Mouse (Mus musculus) leukemia stem cell, adult 10-12 weeks (primary cell): ENCODE data around the gene Tuba1b. TPM values are rescaled to one million over a fixed set of nuclear protein-coding genes. Genes with fewer than 3 reads are reported as not detected.

Experiments
- polyA plus RNA-seq: library from polyadenylated mRNA; stranded (reverse); fragments of >175 nt; gene quantifications from 2 replicates; pipeline ENCODE4 v1.2.3, GENCODE M21; 2012; ENCODE audit warnings: low replicate concordance

Gene Tuba1b
- polyA plus RNA-seq: 329 and 729 TPM in 2 replicates

DNA sequence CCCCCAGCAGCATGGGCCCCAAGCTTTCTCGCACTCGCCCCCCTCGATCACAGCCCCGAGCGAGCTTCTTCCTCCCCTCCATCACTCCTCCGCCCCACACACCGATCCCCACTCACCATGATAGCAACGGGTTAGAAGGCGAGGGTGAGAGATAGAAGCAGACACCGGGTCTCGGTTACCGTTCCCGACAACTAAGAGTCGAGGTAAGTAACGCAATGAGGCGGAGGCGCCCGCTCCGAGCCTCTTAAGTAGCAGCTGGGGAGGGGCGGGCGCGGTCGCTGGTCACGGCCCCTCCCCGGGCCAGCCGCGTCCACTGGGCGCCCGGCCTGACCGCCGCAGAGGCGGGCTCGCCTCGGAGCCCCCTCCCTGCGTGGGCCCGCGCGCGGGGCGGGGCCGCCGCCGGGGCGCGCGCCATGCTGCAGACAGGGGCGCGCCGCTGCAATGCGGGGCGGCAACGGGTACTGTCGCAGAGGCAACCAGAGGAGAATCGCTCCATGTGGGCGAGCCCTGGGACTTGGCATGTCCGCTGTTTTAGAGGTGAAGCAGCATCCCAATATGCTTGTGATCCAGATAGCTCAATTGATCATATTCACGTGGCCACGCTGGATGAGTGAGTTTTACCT is at the start of gene Tuba1b:
Gene Tuba1b, minus strand, starts transcription at position 349 of the 623 bp plus-strand sequence.

DNA sequence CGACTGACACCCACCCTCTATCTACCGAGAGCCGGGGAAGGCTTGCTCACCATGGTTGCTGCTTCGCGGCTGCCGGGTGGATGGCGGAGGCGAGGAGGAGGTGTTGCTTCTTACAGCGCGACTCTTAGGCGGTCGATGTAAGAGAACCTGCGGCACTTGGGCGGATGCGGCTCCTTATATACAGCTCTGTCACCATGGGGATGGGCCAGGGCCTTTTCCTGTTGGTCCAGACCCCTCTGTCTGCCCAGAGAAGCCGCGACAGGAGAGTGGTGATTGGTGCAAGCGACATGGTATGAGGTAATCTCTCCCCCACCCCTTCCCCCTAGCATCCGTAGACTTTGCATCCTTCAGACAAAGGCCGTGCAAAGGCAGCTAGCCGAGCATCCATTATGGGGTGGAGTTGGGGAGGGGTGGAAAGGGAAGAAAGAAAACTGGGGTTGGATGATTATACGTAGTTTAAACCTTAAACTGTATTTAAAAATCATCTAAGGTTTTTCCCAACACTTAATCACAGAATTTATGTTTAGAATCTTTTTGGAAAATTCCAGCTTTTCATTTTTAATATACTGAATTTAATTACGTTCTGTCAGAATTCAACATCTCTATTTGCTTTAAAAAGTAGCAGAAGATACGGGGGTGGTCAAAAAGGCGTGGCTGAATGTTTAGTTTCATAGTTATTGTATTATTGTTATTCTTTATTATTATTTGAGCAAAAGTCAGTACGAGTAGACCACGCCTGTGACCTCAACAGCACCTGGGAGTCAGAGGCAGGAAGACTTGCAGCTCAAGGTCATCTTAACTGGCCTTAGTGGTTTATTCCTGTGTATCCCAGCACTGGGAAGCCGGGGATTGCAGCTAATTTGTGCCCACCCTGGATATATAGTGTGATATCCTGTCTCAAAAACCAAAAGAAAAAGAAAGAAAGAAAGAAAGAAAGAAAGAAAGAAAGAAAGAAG is 19.3 kb upstream of the Tuba1b start, which contains the start of the genes Gm49450 and Tuba1a:
Gene Gm49450, minus strand, starts transcription at position 151 of the 956 bp plus-strand sequence.
Gene Tuba1a, minus strand, starts transcription at position 303 of the 956 bp plus-strand sequence.

DNA sequence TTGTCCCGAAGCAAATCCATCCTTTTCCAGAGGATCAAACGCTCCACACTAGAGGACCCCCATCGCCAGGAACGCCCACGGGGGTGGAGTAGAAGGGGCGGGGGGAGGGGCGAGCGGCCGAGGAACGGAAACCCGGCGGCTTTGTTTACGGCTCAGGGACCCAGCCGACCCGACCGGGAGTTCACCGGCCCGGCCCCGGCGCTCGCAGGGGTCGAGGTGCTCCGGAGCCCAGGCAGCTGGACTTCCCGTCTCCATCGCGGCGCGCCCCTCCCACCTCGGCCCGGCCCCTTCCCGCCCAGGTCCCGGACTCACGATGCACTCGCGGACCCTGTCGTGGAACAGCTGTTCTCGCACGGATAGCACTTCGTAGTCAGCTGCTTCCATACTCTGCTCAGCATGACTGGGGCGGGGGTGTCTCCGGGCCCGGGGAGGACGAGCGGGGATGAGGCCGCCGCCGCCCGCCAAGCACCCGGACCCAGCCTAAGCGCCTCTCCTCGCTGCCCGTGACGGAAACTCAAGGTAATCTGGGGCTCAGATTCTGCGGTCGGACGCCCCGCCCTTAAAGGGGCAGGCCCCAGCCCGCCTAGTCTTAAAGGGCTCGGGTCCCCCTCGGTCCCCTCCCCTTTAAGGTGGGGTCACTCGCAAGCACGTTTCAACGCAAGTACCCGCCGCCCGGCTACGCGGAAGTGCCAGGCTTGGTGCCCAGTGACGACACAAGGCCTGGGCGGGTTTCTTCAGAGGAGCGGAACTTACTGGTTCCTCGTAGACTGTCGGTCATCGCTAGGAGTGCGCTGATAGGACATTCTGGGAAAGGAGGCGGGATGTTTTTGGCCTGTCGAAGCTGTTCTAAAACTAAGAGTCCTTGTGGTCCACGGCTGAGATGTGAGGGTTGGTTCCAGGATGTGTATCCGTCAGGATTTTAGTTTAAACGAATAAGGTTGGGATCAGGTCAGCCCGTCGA is 16.5 kb downstream of the Tuba1b start, which contains the start of gene Lmbr1l:
Gene Lmbr1l, minus strand, starts transcription at position 694 of the 961 bp plus-strand sequence.

DNA sequence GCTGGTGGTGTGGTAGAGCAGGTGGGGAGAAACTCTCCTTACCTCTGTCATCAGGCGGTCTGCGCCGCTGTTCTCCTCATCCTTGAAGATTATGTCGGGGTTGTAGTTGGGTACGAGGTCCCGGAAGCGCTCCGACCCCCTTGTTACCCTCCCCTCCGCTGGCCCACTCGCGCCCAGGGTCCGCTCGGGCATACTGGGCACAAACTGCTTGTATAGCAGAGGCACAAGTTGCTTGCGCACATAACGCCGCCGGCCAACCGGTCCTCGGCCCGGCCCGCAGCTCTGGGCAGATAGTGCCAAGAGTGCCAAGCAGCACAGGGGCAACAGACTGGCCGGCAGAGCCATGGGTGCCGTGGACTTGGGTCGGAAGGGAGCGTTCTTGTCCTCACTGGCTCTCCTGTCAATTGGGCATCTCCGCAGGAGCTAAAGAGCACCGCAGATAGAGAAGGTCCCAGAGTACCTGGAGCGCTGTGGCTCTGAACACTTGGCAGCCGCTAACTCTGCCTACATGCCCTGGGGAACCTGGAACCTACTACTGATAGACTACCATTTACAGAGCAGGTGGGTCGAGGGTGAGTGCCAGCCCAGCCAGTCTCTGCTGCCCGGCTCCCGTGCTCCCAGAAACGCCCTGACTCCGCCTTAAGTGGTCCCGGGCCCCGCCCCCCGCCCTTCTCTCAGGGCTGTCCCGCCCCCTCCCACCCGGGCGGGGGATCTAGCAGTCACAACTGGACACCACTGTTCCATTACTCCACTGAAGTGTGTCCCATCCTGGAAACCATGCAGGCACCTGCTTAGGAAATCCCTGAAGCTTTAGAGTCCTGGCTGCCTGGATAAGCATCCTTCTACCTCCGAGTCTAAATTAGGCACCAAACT is 36.2 kb downstream of the Tuba1b start, which contains the start of gene Dhh:
Gene Dhh, minus strand, starts transcription at position 613 of the 873 bp plus-strand sequence.

DNA sequence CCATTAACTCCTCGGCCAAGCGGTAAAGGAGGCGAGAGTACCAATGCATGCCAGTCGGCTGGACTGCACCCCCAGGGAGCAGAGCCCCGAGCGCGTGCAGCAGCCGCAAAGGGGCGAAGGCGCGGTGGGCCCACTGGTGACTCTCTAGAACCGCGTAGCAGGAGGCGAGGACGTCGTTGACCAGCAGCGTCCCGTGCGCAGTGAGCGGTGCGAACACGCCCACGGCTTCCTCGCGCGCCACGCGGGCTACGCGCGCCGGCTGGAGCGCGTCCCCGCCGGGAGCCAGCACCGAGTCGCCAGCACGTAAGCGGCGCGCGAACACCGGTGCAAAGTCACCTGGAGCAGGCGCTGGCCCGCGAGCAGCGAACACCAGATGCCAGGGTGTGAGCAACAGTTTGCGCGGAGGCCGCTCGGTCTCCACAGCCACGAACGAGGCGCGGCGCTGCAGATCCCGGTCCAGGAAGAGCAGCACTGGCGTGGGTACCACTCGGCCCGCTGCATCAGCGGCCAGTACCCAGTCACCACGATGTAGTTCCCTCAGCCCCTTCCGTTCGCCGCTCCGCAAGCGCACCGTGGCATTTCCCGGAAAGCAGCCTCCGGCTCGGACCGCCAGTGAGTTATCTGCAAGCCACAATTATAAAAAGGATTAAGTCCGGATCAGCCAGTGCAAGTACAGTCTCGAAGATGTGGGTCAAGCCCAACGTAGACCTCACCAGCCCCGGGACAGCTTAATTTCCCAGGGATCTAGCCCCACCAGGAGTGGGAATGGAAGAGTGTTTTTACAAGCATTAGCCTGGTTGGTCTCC is 40.2 kb downstream of the Tuba1b start, which contains the start of gene Rhebl1:
Gene Rhebl1, minus strand, starts transcription at position 601 of the 806 bp plus-strand sequence.

Other genes starting within 250 kb of the Tuba1b start
- gene Ccdc65, start 226.4 kb downstream of the Tuba1b start, polyA plus RNA-seq: not detected in 2 replicates
- 2.6 and 5.6 TPM in 2 replicates for gene Fkbp11, start 206.4 kb downstream of the Tuba1b start, polyA plus RNA-seq
- 11.6 and 18.3 TPM in 2 replicates for gene Arf3, start 171.4 kb downstream of the Tuba1b start, polyA plus RNA-seq
- gene Wnt10b, start 156.4 kb downstream of the Tuba1b start, polyA plus RNA-seq: 0.13 TPM in 1 of 2 replicates, not detected in the other
- 0.28 TPM in 1 of 2 replicates, not detected in the other for gene Wnt1, start 144.7 kb downstream of the Tuba1b start, polyA plus RNA-seq
- gene Ddn, start 125.1 kb downstream of the Tuba1b start, polyA plus RNA-seq: 0.32 and 0.66 TPM in 2 replicates
- 245 and 251 TPM in 2 replicates for gene Prkag1, start 103.0 kb downstream of the Tuba1b start, polyA plus RNA-seq
- gene Kmt2d, start 63.4 kb downstream of the Tuba1b start, polyA plus RNA-seq: 81.7 and 92.9 TPM in 2 replicates
- gene Rhebl1, start 40.0 kb downstream of the Tuba1b start, polyA plus RNA-seq: 0.84 and 3.0 TPM in 2 replicates
- gene Dhh, start 36.0 kb downstream of the Tuba1b start, polyA plus RNA-seq: 0.13 TPM in 1 of 2 replicates, not detected in the other
- gene Lmbr1l, start 16.3 kb downstream of the Tuba1b start, polyA plus RNA-seq: 15.3 and 15.8 TPM in 2 replicates
- 8.6 and 196 TPM in 2 replicates for gene Gm49450, start 19.0 kb upstream of the Tuba1b start, polyA plus RNA-seq
- 4.0 and 6.3 TPM in 2 replicates for gene Tuba1a, start 19.1 kb upstream of the Tuba1b start, polyA plus RNA-seq
- gene Tuba1c, start 95.3 kb upstream of the Tuba1b start, polyA plus RNA-seq: 21.6 and 198 TPM in 2 replicates
- not detected in 2 replicates for gene Prph, start 120.6 kb upstream of the Tuba1b start, polyA plus RNA-seq
- gene Troap, start 140.0 kb upstream of the Tuba1b start, polyA plus RNA-seq: 84.4 and 87.8 TPM in 2 replicates
- not detected in 2 replicates for gene C1ql4, start 153.3 kb upstream of the Tuba1b start, polyA plus RNA-seq
- 0.11 TPM in 1 of 2 replicates, not detected in the other for gene Dnajc22, start 158.6 kb upstream of the Tuba1b start, polyA plus RNA-seq
- gene Spats2, start 191.4 kb upstream of the Tuba1b start, polyA plus RNA-seq: 0.27 and 0.60 TPM in 2 replicates